Mouse (Mus musculus): Measurements from ENCODE around the gene Smyd3. TPM values are rescaled to one million over a fixed set of nuclear protein-coding genes. Genes with fewer than 3 reads are reported as not detected.
A peak's percentile ranks its signal among the peaks of the same experiment; 100 is the strongest.

Smyd3 gene
- polyA plus RNA-seq, 1 experiment from 2014 or later = 13.1 TPM

DNA sequence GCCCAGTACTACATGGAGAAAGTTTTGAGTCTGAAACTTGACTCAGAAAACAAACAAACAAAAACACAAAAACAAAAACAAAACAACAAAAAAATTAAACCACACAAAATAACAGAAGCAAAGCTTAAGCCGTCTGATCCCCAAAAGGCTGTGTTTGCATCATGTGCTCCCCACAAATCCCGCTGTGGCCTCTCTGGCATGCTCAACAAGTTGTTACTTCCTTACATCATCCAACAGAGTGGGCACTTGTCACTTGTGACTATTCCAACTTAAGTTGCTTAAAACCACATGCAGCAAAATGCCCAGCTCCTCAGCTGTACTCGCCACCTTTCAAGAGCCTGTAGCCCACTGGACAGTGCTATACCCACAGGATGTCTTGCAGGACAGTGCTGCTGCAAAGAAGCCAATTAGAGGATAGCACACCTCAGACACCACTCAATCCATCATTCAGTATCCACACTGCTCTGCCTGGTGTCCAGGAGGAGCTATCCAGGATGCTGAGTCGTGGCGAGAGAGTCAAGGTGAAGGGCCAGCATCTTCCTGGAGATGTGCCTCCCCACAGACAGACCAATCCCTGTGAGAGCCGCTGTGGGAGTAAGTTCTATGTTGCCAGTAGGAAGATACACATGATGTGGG is 465.2 kb downstream of the Smyd3 start:
- WGBS = 88% methylated on average over 6 of the region's 6 CpGs
- Histone ChIP-seq H3K27ac (ENCODE audit: low read depth, low read length) (no peak overlapping the region), H3K36me3 (ENCODE audit: control insufficient read depth, insufficient read depth, low read length) (no peaks in the 10 kb centered on the region), H3K4me1 (ENCODE audit: control insufficient read depth, insufficient read depth, low read length) (no peaks in the 10 kb centered on the region), H3K9ac (ENCODE audit: low read length) (no peak overlapping the region), H3K9me3 (ENCODE audit: control insufficient read depth, low read length) (no peaks in the 10 kb centered on the region), H3K4me3 (ENCODE audit: low read depth, low read length) (no peak overlapping the region), H3K4me2 (no peak overlapping the region), H3K27me3 (ENCODE audit: control insufficient read depth, insufficient read depth, low read length) (no peaks in the 10 kb centered on the region)
- ATAC-seq (ENCODE audit: low FRiP score) (no peak), DNase-seq (ENCODE audit: low spot score, missing footprints) (peak; percentile 60)

DNA sequence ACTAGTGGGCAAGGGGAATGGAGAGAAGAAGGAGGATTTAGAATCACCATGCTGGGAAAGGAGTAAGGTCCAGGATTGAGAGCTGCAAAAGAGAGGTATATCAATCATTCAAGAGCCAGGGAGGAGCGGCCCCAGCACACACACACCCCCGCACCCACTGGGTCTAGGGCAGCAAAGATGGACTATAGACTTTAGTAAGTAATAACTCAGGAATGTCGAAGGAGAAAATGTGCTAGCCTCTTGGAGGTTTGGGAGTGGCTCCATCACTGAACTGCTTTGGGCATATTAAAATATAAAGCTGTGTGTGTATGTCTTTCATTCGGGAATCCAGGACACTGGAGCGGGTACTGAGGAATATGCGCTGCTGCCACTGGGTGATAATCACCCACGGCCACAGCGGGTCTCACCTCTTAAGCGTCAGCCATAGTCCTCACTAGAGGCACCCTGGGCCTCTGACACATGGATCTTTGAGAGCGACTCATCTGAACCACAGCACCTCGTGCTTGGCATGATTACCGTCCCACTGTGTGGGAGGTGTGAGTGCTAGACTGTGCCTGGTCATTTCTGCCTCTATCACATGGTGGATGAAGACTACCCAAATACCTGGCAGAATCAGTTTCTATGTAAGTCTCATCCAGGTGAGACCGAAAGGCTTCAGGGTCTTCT is 469.8 kb downstream of the Smyd3 start:
- ATAC-seq (ENCODE audit: low FRiP score) (no peak), DNase-seq (ENCODE audit: low spot score, missing footprints) (no peak)
- Histone ChIP-seq H3K9ac (ENCODE audit: low read length) (no peak overlapping the region), H3K9me3 (ENCODE audit: control insufficient read depth, low read length) (no peaks in the 10 kb centered on the region), H3K4me2 (no peak overlapping the region), H3K36me3 (ENCODE audit: control insufficient read depth, insufficient read depth, low read length) (no peaks in the 10 kb centered on the region), H3K4me1 (ENCODE audit: control insufficient read depth, insufficient read depth, low read length) (peaks cover 2% of the 10 kb centered on the region; the same call in 1 of the 2 replicates), H3K27ac (ENCODE audit: low read depth, low read length) (no peak overlapping the region), H3K27me3 (ENCODE audit: control insufficient read depth, insufficient read depth, low read length) (no peaks in the 10 kb centered on the region), H3K4me3 (ENCODE audit: low read depth, low read length) (no peak overlapping the region)
- 94% methylated on average over 13 of the region's 13 CpGs for WGBS

DNA sequence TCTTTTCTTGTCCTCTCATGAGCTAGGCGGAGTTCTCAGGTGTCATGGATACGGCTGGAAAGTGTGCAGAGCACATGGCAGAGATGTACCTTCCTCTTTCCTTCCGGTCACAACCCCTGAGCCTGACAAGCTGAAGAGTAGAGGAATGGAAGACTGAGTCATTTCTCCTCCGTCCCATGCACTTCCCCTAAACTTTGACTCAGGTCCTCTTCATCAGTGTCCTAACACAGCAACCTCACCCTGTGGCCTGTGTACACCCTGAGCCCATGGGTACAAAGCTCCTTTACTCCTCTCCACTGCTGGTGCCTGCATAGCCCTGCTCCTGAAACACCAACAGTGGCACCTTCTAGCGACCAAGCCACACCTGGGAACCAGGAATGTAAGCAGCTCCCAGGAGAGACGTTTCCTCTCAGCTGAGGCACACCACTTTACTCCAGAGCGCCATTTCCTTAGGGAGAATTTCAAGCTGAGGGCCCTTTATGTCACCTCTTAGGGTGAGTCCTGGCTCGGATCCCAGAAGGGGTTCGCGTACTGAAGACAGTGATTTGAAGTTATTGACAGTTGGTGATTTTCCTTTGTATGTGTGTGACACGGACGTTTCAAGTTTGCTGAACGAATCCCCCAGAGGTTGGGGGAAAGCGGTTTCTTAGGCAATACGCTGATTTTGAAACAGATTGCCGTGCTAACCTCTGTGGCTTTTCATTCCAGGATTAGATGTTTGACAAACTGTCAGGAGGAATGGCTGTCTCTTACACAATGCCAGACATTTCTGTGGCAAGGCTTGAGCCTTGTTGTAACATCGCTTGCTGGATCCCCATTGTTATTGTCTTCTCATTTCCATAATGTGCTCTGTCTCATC is 471.8 kb downstream of the Smyd3 start:
- no peak overlapping the region for H3K4me2 ChIP-seq
- no peaks in the 10 kb centered on the region for H3K36me3 ChIP-seq (ENCODE audit: control insufficient read depth, insufficient read depth, low read length)
- no peak overlapping the region for H3K9ac ChIP-seq (ENCODE audit: low read length)
- WGBS = 67% methylated on average over 17 of the region's 17 CpGs
- H3K27ac ChIP-seq (ENCODE audit: low read depth, low read length) = no peak overlapping the region
- no peaks in the 10 kb centered on the region for H3K9me3 ChIP-seq (ENCODE audit: control insufficient read depth, low read length)
- peaks cover 2% of the 10 kb centered on the region; the same call in 1 of the 2 replicates for H3K4me1 ChIP-seq (ENCODE audit: control insufficient read depth, insufficient read depth, low read length)
- no peaks in the 10 kb centered on the region; the same call in 1 of the 2 replicates for H3K27me3 ChIP-seq (ENCODE audit: control insufficient read depth, insufficient read depth, low read length)
- DNase-seq (ENCODE audit: low spot score, missing footprints) (no peak), ATAC-seq (ENCODE audit: low FRiP score) (no peak)
- no peak overlapping the region for H3K4me3 ChIP-seq (ENCODE audit: low read depth, low read length)

DNA sequence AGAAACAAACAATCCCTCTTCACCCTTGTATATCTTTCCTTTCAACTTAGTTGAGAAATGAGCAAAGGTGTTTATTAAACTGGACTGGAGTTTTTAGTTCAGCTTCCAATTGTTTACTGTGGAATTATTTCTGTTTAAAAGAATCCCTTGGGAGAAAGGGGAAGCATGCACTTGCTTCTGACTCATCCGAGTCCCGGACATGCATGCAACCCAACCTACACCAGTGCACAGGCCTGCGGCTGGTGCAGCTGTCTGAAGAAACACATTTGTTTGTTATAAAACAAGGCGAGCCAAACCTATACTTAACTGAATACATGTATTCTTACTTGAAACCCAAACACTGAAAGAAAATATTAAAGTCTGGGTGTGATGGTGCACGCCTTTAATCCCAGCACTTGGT is 473.7 kb downstream of the Smyd3 start:
- H3K4me2 ChIP-seq = no peak overlapping the region
- no peaks in the 10 kb centered on the region for H3K9me3 ChIP-seq (ENCODE audit: control insufficient read depth, low read length)
- no peaks in the 10 kb centered on the region for H3K36me3 ChIP-seq (ENCODE audit: control insufficient read depth, insufficient read depth, low read length)
- H3K4me3 ChIP-seq (ENCODE audit: low read depth, low read length) = no peak overlapping the region
- H3K4me1 ChIP-seq (ENCODE audit: control insufficient read depth, insufficient read depth, low read length) = peaks cover 2% of the 10 kb centered on the region; the same call in 1 of the 2 replicates
- H3K9ac ChIP-seq (ENCODE audit: low read length) = no peak overlapping the region
- H3K27me3 ChIP-seq (ENCODE audit: control insufficient read depth, insufficient read depth, low read length) = no peaks in the 10 kb centered on the region; the same call in 1 of the 2 replicates
- no peak for DNase-seq (ENCODE audit: low spot score, missing footprints)
- 85% methylated on average over 5 of the region's 5 CpGs for WGBS
- no peak for ATAC-seq (ENCODE audit: low FRiP score)
- H3K27ac ChIP-seq (ENCODE audit: low read depth, low read length) = no peak overlapping the region

DNA sequence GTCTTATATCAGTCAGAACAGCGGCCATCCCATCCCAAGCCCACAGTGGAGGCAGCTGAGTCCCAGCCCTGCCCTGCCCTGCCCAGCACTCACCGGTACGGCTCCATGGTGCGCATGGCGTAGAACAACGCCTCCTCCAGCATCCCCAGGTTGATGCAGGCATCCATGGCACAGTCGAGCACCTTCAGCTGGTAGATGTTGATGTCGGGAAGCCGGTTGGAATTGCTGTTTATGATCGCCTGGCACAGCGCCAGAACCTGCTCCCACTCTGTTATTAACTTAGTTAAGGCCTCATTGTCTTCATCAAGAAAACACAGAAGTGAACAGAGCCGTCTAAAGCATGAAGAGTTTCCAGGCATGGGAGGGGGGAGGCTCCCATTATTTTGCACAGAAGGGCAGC is 474.2 kb downstream of the Smyd3 start:
- H3K4me1 ChIP-seq (ENCODE audit: control insufficient read depth, insufficient read depth, low read length) = peaks cover 2% of the 10 kb centered on the region; the same call in 1 of the 2 replicates
- H3K27ac ChIP-seq (ENCODE audit: low read depth, low read length) = no peak overlapping the region
- H3K9me3 ChIP-seq (ENCODE audit: control insufficient read depth, low read length) = no peaks in the 10 kb centered on the region
- no peak overlapping the region for H3K4me3 ChIP-seq (ENCODE audit: low read depth, low read length)
- ATAC-seq (ENCODE audit: low FRiP score) = no peak
- H3K9ac ChIP-seq (ENCODE audit: low read length) = no peak overlapping the region
- WGBS = 81% methylated on average over 12 of the region's 12 CpGs
- H3K4me2 ChIP-seq = no peak overlapping the region
- DNase-seq (ENCODE audit: low spot score, missing footprints) = no peak
- no peaks in the 10 kb centered on the region for H3K36me3 ChIP-seq (ENCODE audit: control insufficient read depth, insufficient read depth, low read length)
- no peaks in the 10 kb centered on the region; the same call in 1 of the 2 replicates for H3K27me3 ChIP-seq (ENCODE audit: control insufficient read depth, insufficient read depth, low read length)

DNA sequence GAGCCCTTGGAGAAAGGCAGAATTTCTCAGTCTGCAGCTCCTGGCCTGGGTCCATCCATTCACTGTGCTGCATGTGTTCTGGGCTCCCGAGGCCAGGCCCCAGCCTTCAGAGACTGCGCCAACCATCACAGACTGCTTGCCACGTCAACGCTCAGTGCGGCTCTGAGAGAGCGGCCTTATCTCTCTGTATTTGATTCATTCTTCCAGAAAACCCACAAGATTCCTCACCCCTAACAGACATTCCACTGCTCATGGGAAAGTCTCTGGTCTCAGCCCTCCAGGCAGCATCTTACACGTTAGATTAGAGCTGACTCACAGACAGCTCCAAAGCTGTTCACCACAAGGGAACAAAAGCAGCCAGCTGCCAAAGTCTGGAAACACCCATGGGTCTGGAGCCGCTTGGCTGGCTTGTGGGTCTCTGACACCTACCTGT is 475.9 kb downstream of the Smyd3 start:
- DNase-seq (ENCODE audit: low spot score, missing footprints) (no peak), ATAC-seq (ENCODE audit: low FRiP score) (no peak)
- H3K36me3 ChIP-seq (ENCODE audit: control insufficient read depth, insufficient read depth, low read length) = no peaks in the 10 kb centered on the region
- no peak overlapping the region for H3K4me2 ChIP-seq
- peaks cover 2% of the 10 kb centered on the region; the same call in 1 of the 2 replicates for H3K27me3 ChIP-seq (ENCODE audit: control insufficient read depth, insufficient read depth, low read length)
- H3K4me3 ChIP-seq (ENCODE audit: low read depth, low read length) = no peak overlapping the region
- 88% methylated on average over 8 of the region's 8 CpGs for WGBS
- peaks cover 2% of the 10 kb centered on the region; the same call in 1 of the 2 replicates for H3K4me1 ChIP-seq (ENCODE audit: control insufficient read depth, insufficient read depth, low read length)
- H3K9ac ChIP-seq (ENCODE audit: low read length) = no peak overlapping the region
- H3K9me3 ChIP-seq (ENCODE audit: control insufficient read depth, low read length) = no peaks in the 10 kb centered on the region
- H3K27ac ChIP-seq (ENCODE audit: low read depth, low read length) = no peak overlapping the region

DNA sequence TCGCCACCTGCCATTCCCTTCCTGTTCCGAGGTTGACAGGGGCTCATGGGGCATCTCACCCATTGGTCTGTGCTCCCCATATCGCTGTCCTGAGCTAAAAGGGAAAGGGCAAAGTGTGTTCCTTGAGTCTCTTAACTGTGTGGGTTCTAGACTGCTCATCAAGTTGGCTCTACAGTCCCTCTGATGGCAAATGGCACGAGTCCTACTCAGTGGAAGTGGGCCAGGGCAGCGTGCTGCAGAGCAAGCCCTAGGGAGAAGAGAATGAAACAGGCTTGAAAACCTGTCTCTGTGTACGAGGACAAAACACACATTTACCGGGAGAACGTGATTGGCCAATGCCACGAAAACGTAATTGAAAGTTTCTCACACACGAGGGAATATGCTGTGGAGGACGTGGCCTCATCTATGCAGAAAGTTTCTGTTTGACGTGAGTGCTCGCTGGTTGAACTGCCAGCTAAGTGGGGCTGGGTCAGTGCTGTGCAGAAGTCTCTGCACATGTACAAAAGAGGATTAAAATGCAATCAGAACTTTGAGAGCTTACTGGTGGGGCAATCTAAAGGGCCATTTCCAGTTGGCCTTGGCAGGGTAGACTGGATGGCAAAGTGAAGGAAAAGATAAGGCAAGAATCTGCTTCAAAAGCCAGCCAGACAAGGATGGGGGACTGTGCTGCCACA is 476.5 kb downstream of the Smyd3 start:
- 89% methylated on average over 14 of the region's 14 CpGs for WGBS
- ATAC-seq (ENCODE audit: low FRiP score) = no peak

DNA sequence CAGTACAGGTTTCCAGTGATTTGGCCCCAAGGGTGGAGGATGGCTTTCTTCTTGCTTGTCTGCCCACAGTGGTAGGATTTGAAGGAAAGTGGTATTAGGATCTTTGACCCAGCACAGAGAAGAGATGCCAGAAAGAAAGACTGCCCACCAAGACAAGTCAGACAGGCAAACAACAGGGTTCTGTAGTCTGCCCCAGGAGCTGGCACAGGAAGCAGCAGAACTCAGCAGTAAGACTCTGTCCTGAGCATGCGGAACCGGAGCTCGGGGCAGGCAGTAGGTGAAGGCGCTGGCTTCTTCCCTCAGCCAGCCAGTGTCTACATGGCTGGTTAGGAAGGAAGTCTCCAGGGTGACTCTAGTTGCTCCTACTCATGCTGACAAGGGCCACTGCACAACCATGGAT is 479.0 kb downstream of the Smyd3 start:
- Histone ChIP-seq H3K9me3 (ENCODE audit: control insufficient read depth, low read length) (no peaks in the 10 kb centered on the region), H3K4me2 (no peak overlapping the region), H3K4me3 (ENCODE audit: low read depth, low read length) (no peak overlapping the region), H3K27me3 (ENCODE audit: control insufficient read depth, insufficient read depth, low read length) (peaks cover 2% of the 10 kb centered on the region; the same call in 1 of the 2 replicates), H3K27ac (ENCODE audit: low read depth, low read length) (no peak overlapping the region), H3K4me1 (ENCODE audit: control insufficient read depth, insufficient read depth, low read length) (peaks cover 4% of the 10 kb centered on the region), H3K36me3 (ENCODE audit: control insufficient read depth, insufficient read depth, low read length) (no peaks in the 10 kb centered on the region), H3K9ac (ENCODE audit: low read length) (no peak overlapping the region)
- 95% methylated on average over 4 of the region's 4 CpGs for WGBS
- ATAC-seq (ENCODE audit: low FRiP score) = no peak
- DNase-seq (ENCODE audit: low spot score, missing footprints) = no peak

More for the DNA sequence above, 476.5 kb downstream of the Smyd3 start:
- Histone ChIP-seq H3K27me3 (ENCODE audit: control insufficient read depth, insufficient read depth, low read length) (peaks cover 2% of the 10 kb centered on the region; the same call in 1 of the 2 replicates), H3K9ac (ENCODE audit: low read length) (no peak overlapping the region), H3K4me2 (no peak overlapping the region), H3K9me3 (ENCODE audit: control insufficient read depth, low read length) (no peaks in the 10 kb centered on the region), H3K4me1 (ENCODE audit: control insufficient read depth, insufficient read depth, low read length) (peaks cover under 1% of the 10 kb centered on the region; the same call in 1 of the 2 replicates), H3K27ac (ENCODE audit: low read depth, low read length) (no peak overlapping the region), H3K4me3 (ENCODE audit: low read depth, low read length) (no peak overlapping the region), H3K36me3 (ENCODE audit: control insufficient read depth, insufficient read depth, low read length) (no peaks in the 10 kb centered on the region)
- DNase-seq (ENCODE audit: low spot score, missing footprints) = no peak
